Mouse (Mus musculus) G1E (cell line): ENCODE results near the gene Gm12216.

Source experiments
- GATA1 ChIP-seq: IDR thresholded peaks from 2 replicates; pipeline ENCODE4 v1.6.1; 2012; ENCODE audit warnings: borderline replicate concordance, low read length, inconsistent platforms, mixed read lengths
- POLR2AphosphoS5 ChIP-seq: IDR thresholded peaks from 2 replicates; pipeline ENCODE4 v1.6.1; 2012; ENCODE audit warnings: low read depth, low read length, inconsistent platforms; ENCODE audit not compliant: insufficient replicate concordance

DNA sequence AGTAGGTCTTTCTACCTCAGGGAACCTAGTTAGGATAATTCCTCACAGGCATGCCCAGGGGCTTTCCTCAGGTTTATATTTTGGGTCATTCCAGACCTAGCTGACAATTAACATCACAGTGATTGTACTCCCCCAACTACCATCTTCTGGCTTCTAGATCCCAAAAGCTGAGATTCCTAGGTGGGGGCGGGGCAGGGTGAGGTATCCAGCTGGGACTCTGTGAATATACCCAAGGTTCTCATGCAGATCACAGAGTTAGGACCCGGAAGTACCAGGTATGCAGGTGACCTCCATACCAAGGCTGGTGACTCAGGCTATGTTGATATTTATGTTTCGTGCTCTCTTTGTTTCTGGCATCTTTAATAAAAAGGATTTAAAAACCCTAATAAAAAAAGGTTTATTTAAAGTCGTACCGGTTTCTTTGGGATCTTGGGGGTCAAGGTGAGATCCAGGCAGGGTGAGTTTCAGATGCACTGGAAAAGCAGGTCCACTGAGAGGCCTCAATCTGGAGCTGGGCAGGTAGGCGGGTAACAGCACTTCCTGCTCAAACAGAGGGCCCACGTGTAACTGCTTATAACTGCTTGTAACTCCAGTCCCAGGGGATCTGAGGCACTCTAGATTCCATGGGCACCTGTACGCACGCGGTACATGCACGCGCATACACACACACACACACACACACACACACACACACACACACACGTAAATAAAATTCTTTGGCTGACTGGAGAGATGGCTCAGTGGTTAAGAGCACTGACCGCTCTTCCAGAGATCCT, 54.3 kb downstream of the Gm12216 start:
- no peak for TF ChIP-seq GATA1
- no peak for TF ChIP-seq POLR2AphosphoS5
